Mouse (Mus musculus) MEL (cell line): ENCODE measurements at regions not wholly inside any gene's neighbourhood (a gene's known extent, or its start where the extent isn't known, plus 50 kb on each side); places are given as distances from the start of the nearest gene placed in this dataset.

Experiments used
- DNase-seq: peaks from one replicate; pipeline ENCODE4 v3.0.0; 2011; ENCODE audit warnings: low read depth, low spot score
- H3K27ac ChIP-seq: 2 replicates; pipeline ENCODE4 v1.5.1; 2012; ENCODE audit warnings: low read depth, mild to moderate bottlenecking, control low read depth, low read length, moderate library complexity; ENCODE audit not compliant: control insufficient read depth
- H3K27me3 ChIP-seq, 2 experiments: fragments of 150-350 bp in 1 of 2; sonication (generic) in 1 of 2; 2 replicates each; pipeline ENCODE4 v1.6.1; 2012; ENCODE audit warnings: low read length in 2 of 2, mild to moderate bottlenecking in 2 of 2, improper control_type of control experiment in 1 of 2, moderate library complexity in 1 of 2; ENCODE audit not compliant: insufficient read depth in 2 of 2, control insufficient read depth in 1 of 2
- H3K36me3 ChIP-seq, 2 experiments: 2 replicates each; pipeline ENCODE4 v1.6.1; 2012 to 2014; ENCODE audit warnings: low read length in 2 of 2, improper control_type of control experiment in 1 of 2, inconsistent platforms in 1 of 2, mild to moderate bottlenecking in 1 of 2; ENCODE audit not compliant: insufficient read depth in 2 of 2, control insufficient read depth in 1 of 2
- H3K4me1 ChIP-seq, 2 experiments: fragments of 150-350 bp in 1 of 2; sonication (generic) in 1 of 2; 2 replicates each; pipeline ENCODE4 v1.6.1; 2012; ENCODE audit warnings: low read length in 2 of 2, improper control_type of control experiment in 1 of 2, mild to moderate bottlenecking in 1 of 2; ENCODE audit not compliant: insufficient read depth in 2 of 2, control insufficient read depth in 1 of 2
- H3K4me3 ChIP-seq, 2 experiments: fragments of 150-350 bp in 1 of 2; sonication (generic) in 1 of 2; 2 replicates each; pipeline ENCODE4 v1.5.1; 2012; ENCODE audit warnings: low read depth in 2 of 2, low read length in 2 of 2, mild to moderate bottlenecking in 2 of 2, moderate library complexity in 2 of 2, control low read depth in 1 of 2, improper control_type of control experiment in 1 of 2; ENCODE audit not compliant: control insufficient read depth in 1 of 2, insufficient read depth in 1 of 2
- H3K79me2 ChIP-seq: 2 replicates; pipeline ENCODE4 v1.6.1; 2012; ENCODE audit warnings: mild to moderate bottlenecking, low read length, moderate library complexity; ENCODE audit not compliant: control insufficient read depth, poor library complexity, insufficient read depth
- H3K9ac ChIP-seq: 2 replicates; pipeline ENCODE4 v1.6.1; 2012; ENCODE audit warnings: low read depth, mild to moderate bottlenecking, control low read depth, low read length, moderate library complexity; ENCODE audit not compliant: control insufficient read depth, poor library complexity, severe bottlenecking
- H3K9me3 ChIP-seq: fragments of 150-350 bp; sonication (generic); replicated peaks from 2 replicates; pipeline ENCODE4 v1.6.1; 2012; ENCODE audit warnings: mild to moderate bottlenecking, low read length, improper control_type of control experiment, moderate library complexity; ENCODE audit not compliant: insufficient read depth
- CHD2 ChIP-seq: IDR thresholded peaks from 2 replicates; pipeline ENCODE4 v1.6.1; 2011; ENCODE audit warnings: low read length, improper control_type of control experiment
- CTCF ChIP-seq, 3 experiments: IDR thresholded peaks in 2 of 3; conservative IDR thresholded peaks in 1 of 3; 2 replicates each; pipeline ENCODE4 v1.5.1; 2011 to 2012; ENCODE audit warnings: low read length in 3 of 3, low read depth in 2 of 3, mild to moderate bottlenecking in 2 of 3, improper control_type of control experiment in 1 of 3, inconsistent platforms in 1 of 3, mixed read lengths in 1 of 3, moderate library complexity in 1 of 3; ENCODE audit not compliant: control insufficient read depth in 1 of 3, insufficient read depth in 1 of 3, poor library complexity in 1 of 3, severe bottlenecking in 1 of 3
- EP300 ChIP-seq, 2 experiments: IDR thresholded peaks; 2 replicates each; pipeline ENCODE4 v1.6.1; 2011; ENCODE audit warnings: improper control_type of control experiment in 2 of 2, low read length in 2 of 2, low read depth in 1 of 2, mild to moderate bottlenecking in 1 of 2
- ETS1 ChIP-seq: IDR thresholded peaks from 2 replicates; pipeline ENCODE4 v1.6.1; 2012; ENCODE audit warnings: low read depth, mild to moderate bottlenecking, inconsistent platforms, low read length, improper control_type of control experiment, moderate library complexity
- GABPA ChIP-seq: IDR thresholded peaks from 2 replicates; pipeline ENCODE4 v1.6.1; 2012; ENCODE audit warnings: low read depth, mild to moderate bottlenecking, inconsistent platforms, low read length, improper control_type of control experiment, moderate library complexity
- HCFC1 ChIP-seq: IDR thresholded peaks from 2 replicates; pipeline ENCODE4 v1.6.1; 2012; ENCODE audit warnings: low read depth, mild to moderate bottlenecking, inconsistent platforms, low read length, improper control_type of control experiment, moderate library complexity
- JUND ChIP-seq: IDR thresholded peaks from 2 replicates; pipeline ENCODE4 v1.6.1; 2011; ENCODE audit warnings: low read depth, mild to moderate bottlenecking, improper control_type of control experiment, low read length
- MAX ChIP-seq: IDR thresholded peaks from 2 replicates; pipeline ENCODE4 v1.6.1; 2011; ENCODE audit warnings: low read length, improper control_type of control experiment
- MYB ChIP-seq: IDR thresholded peaks from 2 replicates; pipeline ENCODE4 v1.6.1; 2011; ENCODE audit warnings: mild to moderate bottlenecking, low read depth, low read length, improper control_type of control experiment
- MYC ChIP-seq: IDR thresholded peaks from 2 replicates; pipeline ENCODE4 v1.6.1; 2011; ENCODE audit warnings: low read depth, mild to moderate bottlenecking, low read length, improper control_type of control experiment, moderate library complexity
- NELFE ChIP-seq: IDR thresholded peaks from 2 replicates; pipeline ENCODE4 v1.6.1; 2011; ENCODE audit warnings: low read depth, low read length, improper control_type of control experiment
- NRF1 ChIP-seq: IDR thresholded peaks from 2 replicates; pipeline ENCODE4 v1.6.1; 2014; ENCODE audit warnings: low read depth, mild to moderate bottlenecking, inconsistent platforms, low read length, improper control_type of control experiment, moderate library complexity; ENCODE audit not compliant: poor library complexity, insufficient read depth, severe bottlenecking
- POLR2A ChIP-seq, 2 experiments: IDR thresholded peaks; 2 replicates each; pipeline ENCODE4 v1.6.1; 2011 to 2012; ENCODE audit warnings: low read length in 2 of 2, mild to moderate bottlenecking in 2 of 2, control low read depth in 1 of 2, improper control_type of control experiment in 1 of 2, low read depth in 1 of 2, moderate library complexity in 1 of 2; ENCODE audit not compliant: control insufficient read depth in 1 of 2, insufficient read depth in 1 of 2, poor library complexity in 1 of 2
- TBP ChIP-seq: IDR thresholded peaks from 2 replicates; pipeline ENCODE4 v1.8.0; 2011; ENCODE audit warnings: low read depth, low read length, improper control_type of control experiment
- USF1 ChIP-seq: IDR thresholded peaks from 2 replicates; pipeline ENCODE4 v1.6.1; 2014; ENCODE audit warnings: low read depth, mild to moderate bottlenecking, inconsistent platforms, low read length, improper control_type of control experiment, moderate library complexity
- USF2 ChIP-seq, 2 experiments: IDR thresholded peaks; 2 replicates each; pipeline ENCODE4 v1.6.1; 2011 to 2012; ENCODE audit warnings: improper control_type of control experiment in 2 of 2, low read length in 2 of 2, borderline replicate concordance in 1 of 2, inconsistent platforms in 1 of 2, low read depth in 1 of 2, mild to moderate bottlenecking in 1 of 2; ENCODE audit not compliant: insufficient read depth in 1 of 2

DNA sequence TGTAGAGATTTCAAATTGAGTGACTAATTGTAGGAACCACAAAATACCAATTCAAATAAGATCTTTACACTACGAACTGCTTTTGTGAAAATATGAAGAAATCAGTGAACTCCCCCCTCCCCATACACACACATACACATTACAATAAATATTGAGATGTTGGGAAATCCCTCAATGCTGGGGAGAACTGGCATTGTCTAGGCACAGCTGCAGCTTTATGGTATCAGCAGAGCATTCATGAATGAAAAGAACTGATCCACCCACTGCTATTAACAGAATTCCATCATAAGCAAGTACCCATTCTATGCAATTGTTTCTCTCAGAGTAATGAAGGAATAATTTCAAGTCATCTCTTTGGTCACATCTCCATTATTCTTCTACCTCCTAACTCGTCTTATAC lies 79.1 kb upstream of the Pard3b start:
- Histone ChIP-seq H3K27ac (no peak overlapping the region), H3K9me3 (no peaks in the 10 kb centered on the region), H3K36me3 (no peaks in the 10 kb centered on the region), H3K79me2 (no peaks in the 10 kb centered on the region), H3K4me3 (no peak overlapping the region), H3K27me3 (no peaks in the 10 kb centered on the region), H3K4me1 (no peaks in the 10 kb centered on the region), H3K9ac (no peak overlapping the region)
- DNase-seq, result no peak
- TF ChIP-seq CTCF (IDR thresholded peaks at IDR 0.05 in 2 of 3, conservative IDR thresholded peaks at IDR 0.05 in 1 of 3; ENCODE audit: control insufficient read depth in 1 of 3, insufficient read depth in 1 of 3, low read depth in 2 of 3, low read length in 3 of 3, poor library complexity in 1 of 3, severe bottlenecking in 1 of 3), result no peak
- TF ChIP-seq MYB, result no peak
- no peak for TF ChIP-seq MAX
- TF ChIP-seq HCFC1, result no peak

GRCm38 (mm10) chr1:61562091-61562490 lies 76.5 kb upstream of the Pard3b start:
- Histone ChIP-seq H3K9me3 (no peaks in the 10 kb centered on the region), H3K4me3 (no peak overlapping the region), H3K36me3 (no peaks in the 10 kb centered on the region), H3K9ac (no peak overlapping the region), H3K79me2 (no peaks in the 10 kb centered on the region), H3K27me3 (no peaks in the 10 kb centered on the region), H3K4me1 (no peaks in the 10 kb centered on the region), H3K27ac (no peak overlapping the region)
- DNase-seq, result no peak
- TF ChIP-seq HCFC1, result no peak
- no peak for TF ChIP-seq GABPA

GRCm38 (mm10) chr1:61565471-61565870 lies 73.2 kb upstream of the Pard3b start:
- no peaks in the 10 kb centered on the region for H3K27me3 ChIP-seq
- no peaks in the 10 kb centered on the region for H3K79me2 ChIP-seq
- H3K4me1 ChIP-seq, result no peaks in the 10 kb centered on the region
- no peak for TF ChIP-seq ETS1
- no peak for TF ChIP-seq HCFC1
- no peak for TF ChIP-seq CHD2
- TF ChIP-seq TBP, result no peak
- TF ChIP-seq EP300 (IDR thresholded peaks at IDR 0.05; ENCODE audit: low read depth in 1 of 2, low read length in 2 of 2), result no peak
- no peak for TF ChIP-seq JUND
- TF ChIP-seq POLR2A (IDR thresholded peaks at IDR 0.05; ENCODE audit: control insufficient read depth in 1 of 2, insufficient read depth in 1 of 2, low read depth in 1 of 2, low read length in 2 of 2, poor library complexity in 1 of 2), result no peak
- TF ChIP-seq NRF1, result no peak
- no peak for TF ChIP-seq CTCF (IDR thresholded peaks at IDR 0.05 in 2 of 3, conservative IDR thresholded peaks at IDR 0.05 in 1 of 3; ENCODE audit: control insufficient read depth in 1 of 3, insufficient read depth in 1 of 3, low read depth in 2 of 3, low read length in 3 of 3, poor library complexity in 1 of 3, severe bottlenecking in 1 of 3)
- no peak for TF ChIP-seq NELFE
- TF ChIP-seq USF2 (IDR thresholded peaks at IDR 0.05; ENCODE audit: borderline replicate concordance in 1 of 2, insufficient read depth in 1 of 2, low read depth in 1 of 2, low read length in 2 of 2), result no peak
- TF ChIP-seq MYC, result no peak
- no peak for TF ChIP-seq USF1
- H3K36me3 ChIP-seq, result no peaks in the 10 kb centered on the region
- H3K27ac ChIP-seq, result no peak overlapping the region
- H3K9ac ChIP-seq, result no peak overlapping the region
- no peaks in the 10 kb centered on the region for H3K9me3 ChIP-seq
- H3K4me3 ChIP-seq, result no peak overlapping the region
- no peak for DNase-seq
